Mouse (Mus musculus): ENCODE results near the gene Zfp146. TPM values are rescaled to one million over a fixed set of nuclear protein-coding genes. Genes with fewer than 3 reads are reported as not detected.
"Not testable (repeated sequence)": the region's sequence is repeated elsewhere in the genome, so short reads cannot be mapped to it uniquely, and the experiment has no call there.

The Zfp146 gene
- polyA plus RNA-seq, 1 experiment: 3.0 TPM

DNA sequence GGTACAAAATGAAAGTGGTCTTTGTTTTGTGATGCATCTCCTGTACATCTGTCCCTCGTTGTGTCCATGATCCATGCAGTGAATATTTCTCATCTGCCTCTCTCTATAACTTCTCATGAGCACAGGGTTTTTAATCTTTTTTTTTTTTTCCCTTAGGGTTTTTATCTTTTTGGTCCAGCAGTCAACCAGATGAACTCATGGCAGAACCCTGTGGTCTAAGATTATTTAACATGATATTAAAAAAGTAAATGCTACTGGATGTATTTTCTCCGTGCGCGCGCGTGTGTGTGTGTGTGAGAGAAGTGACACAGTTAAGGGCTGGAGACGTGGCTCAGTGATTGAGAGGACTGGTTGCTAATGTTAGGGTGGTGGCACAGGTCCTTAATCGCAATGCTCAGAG is 39.6 kb downstream of the Zfp146 start:
- Histone ChIP-seq H3K27ac (ENCODE audit: insufficient read depth, low read depth, low read length) (no peak overlapping the region), H3K4me1 (ENCODE audit: control insufficient read depth, insufficient read depth, insufficient read length, low read length) (no peaks in the 10 kb centered on the region), H3K27me3 (ENCODE audit: control insufficient read depth, insufficient read depth, low read length) (no peaks in the 10 kb centered on the region), H3K4me3 (ENCODE audit: low read depth, low read length) (no peak overlapping the region), H3K36me3 (ENCODE audit: control insufficient read depth, insufficient read depth, low read length) (no peaks in the 10 kb centered on the region)
- WGBS: 92% methylated on average over 8 of the region's 8 CpGs
- TF ChIP-seq POLR2A (IDR thresholded peaks at IDR 0.05; ENCODE audit: low read depth, low read length): no peak
- TF ChIP-seq CTCF (IDR thresholded peaks at IDR 0.05; ENCODE audit: extremely low read depth, insufficient read length, insufficient replicate concordance, low read depth, low read length): no peak

DNA sequence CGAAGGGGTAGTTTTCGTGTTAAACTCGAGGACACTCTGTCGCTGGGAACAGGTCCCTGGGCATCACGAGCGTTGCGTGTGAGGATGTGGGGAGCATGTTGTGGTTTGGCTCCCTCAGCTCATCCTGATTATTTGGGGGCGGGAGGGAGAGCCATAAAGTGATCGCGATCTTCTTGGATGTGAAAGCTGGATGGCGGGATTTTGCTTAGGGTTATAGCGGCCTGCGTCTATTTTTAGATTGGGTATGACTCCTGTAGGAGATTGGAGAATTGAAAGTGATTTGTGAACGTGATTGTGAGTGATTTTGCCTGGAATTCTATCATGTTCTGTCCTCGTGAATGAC is 47.4 kb downstream of the Zfp146 start:
- 2% methylated on average over 15 of the region's 15 CpGs for WGBS
- no peak for TF ChIP-seq POLR2A (IDR thresholded peaks at IDR 0.05; ENCODE audit: low read depth, low read length)
- TF ChIP-seq CTCF (IDR thresholded peaks at IDR 0.05; ENCODE audit: extremely low read depth, insufficient read length, insufficient replicate concordance, low read depth, low read length): no peak
- Histone ChIP-seq H3K27ac (ENCODE audit: insufficient read depth, low read depth, low read length) (no peak overlapping the region; the same call in 1 of the 2 replicates), H3K36me3 (ENCODE audit: control insufficient read depth, insufficient read depth, low read length) (no peaks in the 10 kb centered on the region), H3K27me3 (ENCODE audit: control insufficient read depth, insufficient read depth, low read length) (no peaks in the 10 kb centered on the region), H3K4me3 (ENCODE audit: low read depth, low read length) (peak overlapping the region; percentile 76), H3K4me1 (ENCODE audit: control insufficient read depth, insufficient read depth, insufficient read length, low read length) (peaks cover 3% of the 10 kb centered on the region; the same call in 1 of the 2 replicates)

DNA sequence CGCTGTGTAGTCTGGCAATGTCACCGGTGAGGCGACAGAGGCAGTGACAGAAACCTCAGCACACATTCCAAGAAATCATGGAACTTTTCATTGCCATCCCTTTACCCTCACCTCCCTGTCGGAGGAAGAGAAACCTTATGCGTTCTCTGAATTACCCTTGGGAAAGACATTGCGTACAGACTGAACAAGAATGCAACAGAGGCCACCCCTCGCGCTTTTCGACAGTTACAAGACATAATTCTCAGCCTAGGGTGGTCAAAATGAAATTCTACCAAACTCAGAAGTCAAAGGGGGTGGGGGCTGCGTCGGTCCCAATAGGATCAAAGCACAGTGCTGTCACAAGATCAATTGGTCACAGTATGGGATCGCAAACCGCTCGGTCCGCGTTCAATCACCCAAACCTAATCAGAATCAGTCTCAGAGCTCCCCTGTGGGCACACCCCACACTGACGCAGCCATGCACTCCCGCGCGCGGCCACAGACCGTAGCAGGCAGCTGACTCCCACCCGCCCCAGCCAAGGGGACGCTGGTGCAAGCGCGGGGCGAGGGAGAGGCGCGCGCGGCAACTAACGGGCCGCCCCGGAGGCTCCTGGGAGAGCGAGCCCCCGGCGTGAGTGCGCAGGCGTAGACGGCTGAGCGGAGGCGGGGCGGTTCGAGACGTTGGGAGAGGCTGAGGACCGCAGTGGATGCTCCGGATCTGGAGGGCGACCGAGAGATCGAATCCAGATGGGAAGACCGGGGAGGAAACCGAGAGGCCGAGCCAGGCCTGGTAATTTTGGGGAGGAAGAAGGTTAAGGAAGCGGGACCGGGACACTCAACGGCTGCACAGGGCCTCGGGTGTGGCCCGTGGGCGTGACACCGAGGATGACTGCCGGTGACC is 48.0 kb downstream of the Zfp146 start, which contains the start of gene Zfp382:
Gene Zfp382 (plus strand): TSS at position 635 of the 880 bp plus-strand sequence.
- Histone ChIP-seq H3K27me3 (ENCODE audit: control insufficient read depth, insufficient read depth, low read length) (no peaks in the 10 kb centered on the region), H3K4me3 (ENCODE audit: low read depth, low read length) (peak within 1 kb of the TSS; percentile 76), H3K4me1 (ENCODE audit: control insufficient read depth, insufficient read depth, insufficient read length, low read length) (peaks cover 3% of the 10 kb centered on the region; the same call in 1 of the 2 replicates), H3K27ac (ENCODE audit: insufficient read depth, low read depth, low read length) (no peak within 1 kb of the TSS; the same call in 1 of the 2 replicates), H3K36me3 (ENCODE audit: control insufficient read depth, insufficient read depth, low read length) (no peaks in the 10 kb centered on the region)
- under 1% methylated on average over 61 of the region's 61 CpGs for WGBS
- no peak for TF ChIP-seq CTCF (IDR thresholded peaks at IDR 0.05; ENCODE audit: extremely low read depth, insufficient read length, insufficient replicate concordance, low read depth, low read length)
- 0 out of 2 replicates have a peak, but pooled peaks have one; percentile 27 for TF ChIP-seq POLR2A (IDR thresholded peaks at IDR 0.05; ENCODE audit: low read depth, low read length)

DNA sequence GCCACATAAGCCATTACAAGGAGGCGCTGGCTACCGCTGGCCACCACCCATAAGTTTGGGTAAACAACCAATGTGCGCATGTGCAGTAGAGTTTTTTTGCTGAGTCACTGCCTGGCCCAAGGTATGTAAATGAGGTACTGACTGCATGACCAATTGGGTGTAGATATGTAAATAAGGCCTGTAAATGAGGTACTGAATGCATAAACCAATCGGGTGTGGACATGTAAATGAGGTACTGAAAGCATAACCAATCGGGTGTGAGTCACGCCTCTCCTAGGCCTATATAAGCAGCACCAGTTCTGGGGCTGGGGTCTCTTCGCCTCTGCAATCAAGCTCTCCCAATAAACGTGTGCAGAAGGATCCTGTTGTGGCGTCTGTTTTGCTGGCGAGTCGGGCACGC is 51.6 kb downstream of the Zfp146 start:
- not testable (repeated sequence) for H3K4me1 ChIP-seq (ENCODE audit: control insufficient read depth, insufficient read depth, insufficient read length, low read length); H3K36me3 ChIP-seq (ENCODE audit: control insufficient read depth, insufficient read depth, low read length); H3K27me3 ChIP-seq (ENCODE audit: control insufficient read depth, insufficient read depth, low read length); H3K4me3 ChIP-seq (ENCODE audit: low read depth, low read length); H3K27ac ChIP-seq (ENCODE audit: insufficient read depth, low read depth, low read length)
- 91% methylated on average over 12 of the region's 12 CpGs for WGBS

DNA sequence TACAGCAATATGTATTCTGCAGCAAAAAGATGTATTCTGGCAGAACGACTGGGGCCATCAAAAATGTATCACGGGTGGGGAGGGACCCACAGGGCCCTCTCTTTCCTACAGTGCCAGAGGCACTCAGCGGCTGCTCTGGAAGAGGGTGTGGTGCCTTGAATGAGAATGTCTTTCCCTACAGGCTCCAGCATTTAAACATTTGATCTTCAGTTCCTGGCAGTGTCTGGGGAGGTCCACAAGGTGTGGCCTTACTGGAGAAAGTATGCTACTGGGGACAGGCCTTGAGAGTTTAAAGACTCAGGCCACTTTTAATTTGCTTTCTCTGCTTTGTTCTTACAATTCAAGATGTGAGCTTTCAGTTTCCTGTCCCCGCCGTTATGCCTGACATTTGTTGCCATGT is 53.5 kb downstream of the Zfp146 start:
- Histone ChIP-seq H3K4me3 (ENCODE audit: low read depth, low read length) (no peak overlapping the region), H3K36me3 (ENCODE audit: control insufficient read depth, insufficient read depth, low read length) (no peaks in the 10 kb centered on the region), H3K4me1 (ENCODE audit: control insufficient read depth, insufficient read depth, insufficient read length, low read length) (no peaks in the 10 kb centered on the region), H3K27me3 (ENCODE audit: control insufficient read depth, insufficient read depth, low read length) (no peaks in the 10 kb centered on the region), H3K27ac (ENCODE audit: insufficient read depth, low read depth, low read length) (no peak overlapping the region)
- WGBS: 93% methylated on average over 5 of the region's 5 CpGs
- TF ChIP-seq POLR2A (IDR thresholded peaks at IDR 0.05; ENCODE audit: low read depth, low read length): no peak
- no peak for TF ChIP-seq CTCF (IDR thresholded peaks at IDR 0.05; ENCODE audit: extremely low read depth, insufficient read length, insufficient replicate concordance, low read depth, low read length)

Other genes starting within 250 kb of the Zfp146 start
- gene Zfp74, start 215.7 kb downstream of the Zfp146 start, polyA plus RNA-seq (2012; rRNA removed): 0.38 and 2.7 TPM in 2 replicates
- gene Zfp568, start 185.8 kb downstream of the Zfp146 start, polyA plus RNA-seq (2012; rRNA removed): 1.3 and 2.3 TPM in 2 replicates
- 0.58 and 0.62 TPM in 2 replicates for gene Zfp14, start 118.4 kb downstream of the Zfp146 start, polyA plus RNA-seq (2012; rRNA removed)
- gene Zfp82, start 96.8 kb downstream of the Zfp146 start, polyA plus RNA-seq (2012; rRNA removed): 0.23 and 0.25 TPM in 2 replicates
- gene Gm26920, start 79.3 kb downstream of the Zfp146 start, polyA plus RNA-seq (2012; rRNA removed): 0.06 TPM in 1 of 2 replicates, not detected in the other
- 0.11 and 0.95 TPM in 2 replicates for gene Zfp566, start 79.2 kb downstream of the Zfp146 start, polyA plus RNA-seq (2012; rRNA removed)
- 2.6 and 7.1 TPM in 2 replicates for gene Zfp260, start 75.0 kb downstream of the Zfp146 start, polyA plus RNA-seq (2012; rRNA removed)
- 0.06 and 0.19 TPM in 2 replicates for gene Zfp382, start 47.8 kb downstream of the Zfp146 start, polyA plus RNA-seq (2012; rRNA removed)
- gene Cox7a1, start 14.4 kb upstream of the Zfp146 start, polyA plus RNA-seq (2012; rRNA removed): 47.5 and 165 TPM in 2 replicates
- 351 and 819 TPM in 2 replicates for gene Capns1, start 29.1 kb upstream of the Zfp146 start, polyA plus RNA-seq (2012; rRNA removed)
- gene Polr2i, start 62.2 kb upstream of the Zfp146 start, polyA plus RNA-seq (2012; rRNA removed): 59.2 and 86.9 TPM in 2 replicates
- 24.6 and 45.2 TPM in 2 replicates for gene Tbcb, start 62.5 kb upstream of the Zfp146 start, polyA plus RNA-seq (2012; rRNA removed)
- 0.15 TPM in 1 of 2 replicates, not detected in the other for gene Ovol3, start 66.0 kb upstream of the Zfp146 start, polyA plus RNA-seq (2012; rRNA removed)
- gene Thap8, start 110.3 kb upstream of the Zfp146 start, polyA plus RNA-seq (2012; rRNA removed): 0.16 TPM in 1 of 2 replicates, not detected in the other
- 6.5 and 15.9 TPM in 2 replicates for gene Wdr62, start 110.7 kb upstream of the Zfp146 start, polyA plus RNA-seq (2012; rRNA removed)
- gene Clip3, start 122.0 kb upstream of the Zfp146 start, polyA plus RNA-seq (2012; rRNA removed): 6.4 and 9.0 TPM in 2 replicates
- gene Alkbh6, start 139.0 kb upstream of the Zfp146 start, polyA plus RNA-seq (2012; rRNA removed): 86.9 and 141 TPM in 2 replicates
- 13.5 and 30.5 TPM in 2 replicates for gene Syne4, start 145.1 kb upstream of the Zfp146 start, polyA plus RNA-seq (2012; rRNA removed)
- gene E130208F15Rik, start 152.0 kb upstream of the Zfp146 start, polyA plus RNA-seq (2012; rRNA removed): 0.36 and 0.63 TPM in 2 replicates
- gene Sdhaf1, start 154.1 kb upstream of the Zfp146 start, polyA plus RNA-seq (2012; rRNA removed): 15.2 and 23.4 TPM in 2 replicates
- gene Lrfn3, start 193.0 kb upstream of the Zfp146 start, polyA plus RNA-seq (2012; rRNA removed): 12.7 and 28.1 TPM in 2 replicates
- gene Tyrobp, start 244.0 kb upstream of the Zfp146 start, polyA plus RNA-seq (2012; rRNA removed): 101 and 135 TPM in 2 replicates

All from small intestine, adult 2 months (tissue).